Mouse (Mus musculus) thymus, postnatal 14 days (tissue): ENCODE data around the gene Rere.
A peak's percentile ranks its signal among the peaks of the same experiment; 100 is the strongest.

Experiments used
- DNase-seq: peaks from one replicate; pipeline ENCODE4 v3.0.0; 2021

Rere gene

DNA sequence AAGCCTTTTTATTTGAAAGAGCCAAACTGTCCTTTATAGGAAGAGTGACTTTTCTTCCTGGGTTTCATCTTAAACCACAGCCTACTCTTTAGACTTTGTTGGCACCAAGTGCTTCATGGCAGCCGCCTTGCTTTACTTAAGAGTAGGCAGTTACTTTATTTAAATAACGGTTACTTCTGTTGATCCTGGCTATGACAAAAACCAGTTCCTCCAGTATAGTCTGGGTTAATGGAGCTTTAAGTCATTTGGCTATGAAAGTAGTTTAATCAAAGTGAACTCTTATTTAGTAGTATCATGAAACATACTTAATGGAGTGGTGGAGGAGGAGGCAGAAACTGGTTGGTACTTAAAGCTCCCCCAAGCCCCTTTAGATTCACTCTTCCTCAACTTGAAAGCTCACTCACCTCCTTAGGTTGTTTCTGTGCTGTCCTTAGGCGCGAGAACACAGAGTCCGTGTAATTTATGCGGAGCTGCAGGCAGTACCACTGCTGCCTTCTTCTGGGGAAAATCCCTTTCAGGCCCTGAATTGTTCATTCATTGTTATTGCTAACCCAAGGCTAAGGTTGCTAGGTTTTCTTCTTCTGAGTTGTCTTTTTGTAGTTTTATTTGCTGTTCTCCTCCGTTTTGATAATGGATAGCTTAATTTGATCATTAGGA is 70.1 kb downstream of the Rere start:
- no peak for DNase-seq

DNA sequence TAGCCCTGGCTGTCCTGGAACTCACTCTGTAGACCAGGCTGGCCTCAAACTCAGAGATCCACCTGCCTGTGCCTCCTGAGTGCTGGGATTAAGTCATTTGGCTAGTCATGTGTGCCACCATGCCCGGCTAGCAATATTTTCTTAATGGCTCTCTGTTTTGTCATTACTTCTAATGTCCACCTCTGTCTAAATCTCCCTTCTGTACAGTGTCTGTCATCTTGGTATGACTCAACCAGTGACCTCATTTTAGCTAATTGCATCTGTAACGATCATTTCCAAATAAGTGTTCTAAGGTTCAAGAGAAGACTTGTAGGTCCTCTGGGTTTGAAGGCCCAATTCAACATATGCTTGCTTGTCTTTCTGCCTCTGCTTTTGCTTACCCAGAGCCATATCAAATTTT is 71.3 kb downstream of the Rere start:
- DNase-seq, result no peak

DNA sequence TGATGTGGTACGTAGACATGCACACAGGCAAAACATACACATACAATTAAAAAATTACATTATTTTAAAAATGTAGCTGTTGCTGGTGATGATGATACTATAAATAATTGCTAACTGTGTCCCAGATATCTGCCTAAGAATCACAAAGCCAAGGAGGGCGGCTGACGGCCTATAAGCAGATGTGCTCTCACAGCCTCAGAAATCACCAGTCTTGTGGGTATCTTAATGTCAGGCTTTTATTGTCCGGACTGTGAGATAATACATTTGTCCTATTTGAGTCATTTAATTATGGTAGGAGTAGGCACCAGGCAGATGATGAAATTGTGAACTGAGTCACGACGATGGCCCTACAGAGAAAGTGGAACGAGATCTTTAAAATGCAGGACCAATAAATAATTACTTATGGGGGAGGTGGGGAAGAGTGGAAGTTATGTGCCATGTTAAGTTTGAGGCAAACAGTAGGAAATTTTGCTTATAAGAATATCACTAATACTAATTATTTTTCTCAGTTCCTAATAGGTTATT is 72.0 kb downstream of the Rere start:
- no peak for DNase-seq

DNA sequence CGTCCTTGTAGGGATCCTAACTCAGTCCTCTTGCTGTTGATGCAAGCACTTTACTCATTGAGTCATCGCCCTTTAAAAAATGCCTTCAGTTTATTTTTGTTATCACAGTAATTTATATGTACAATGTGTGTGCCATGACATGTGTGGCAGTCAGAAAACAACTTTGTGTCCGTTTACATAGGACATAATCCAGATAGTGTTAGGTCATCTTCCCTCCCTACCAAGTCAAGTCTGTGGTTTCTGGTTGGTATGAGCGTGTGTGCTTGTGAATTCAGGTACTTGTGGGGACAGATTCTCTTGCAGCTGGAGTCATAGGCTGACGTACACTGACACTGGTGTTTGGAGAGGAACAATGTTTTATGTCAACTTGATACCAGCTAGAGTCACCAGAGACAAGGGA is 74.4 kb downstream of the Rere start:
- DNase-seq, result no peak

DNA sequence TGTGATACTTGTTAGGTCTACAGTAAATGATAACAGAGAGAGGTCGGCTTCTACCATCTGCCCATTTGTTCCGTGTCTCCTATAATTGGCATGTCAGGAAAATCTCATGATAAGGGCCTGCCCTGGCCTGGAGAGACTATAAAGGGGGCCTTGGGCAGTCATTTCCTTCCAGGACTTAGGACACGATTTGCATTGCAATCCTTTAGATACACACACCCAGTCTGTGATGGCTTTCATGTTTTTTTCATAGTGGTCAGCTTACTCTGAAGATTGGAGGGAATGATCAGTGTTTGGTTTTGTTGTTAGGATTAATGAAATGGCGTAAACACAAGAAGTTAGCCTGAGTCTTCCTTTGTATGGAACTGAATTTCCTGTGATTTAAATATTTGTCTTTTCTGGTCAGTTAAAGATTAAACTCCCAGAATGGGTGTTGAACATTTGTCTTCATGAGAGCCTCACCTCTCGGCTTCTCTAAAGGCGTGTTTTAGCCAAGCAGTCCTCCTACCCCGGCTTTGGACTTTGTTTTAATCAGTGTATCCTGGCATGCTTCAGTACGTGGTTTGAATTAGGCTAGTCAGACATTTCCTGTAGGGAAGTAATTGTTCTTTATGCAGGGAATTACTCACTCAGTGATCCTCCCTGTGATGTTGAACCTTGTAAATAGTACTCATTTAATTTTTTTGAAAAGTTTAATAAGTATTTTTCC is 80.7 kb downstream of the Rere start:
- DNase-seq, result no peak

DNA sequence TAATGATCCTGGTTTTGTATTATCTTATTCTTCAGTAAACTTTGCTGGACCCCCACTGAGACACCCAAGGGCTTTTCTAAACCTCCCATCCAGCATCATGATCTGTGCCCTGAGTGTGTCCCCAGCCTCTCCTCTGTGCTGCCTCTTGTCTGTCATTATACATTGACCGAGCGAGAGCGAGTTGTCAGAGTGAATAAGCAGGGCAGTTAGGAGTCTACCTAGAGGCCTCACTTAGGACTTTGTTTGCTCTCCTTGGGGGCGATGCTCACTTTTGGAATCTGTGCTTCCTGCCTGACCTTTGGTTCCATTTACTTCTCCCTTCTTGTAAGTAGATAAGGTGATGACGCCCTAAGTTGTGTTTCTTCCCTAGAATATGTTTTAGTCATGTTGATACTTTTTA is 81.4 kb downstream of the Rere start:
- DNase-seq, result no peak

DNA sequence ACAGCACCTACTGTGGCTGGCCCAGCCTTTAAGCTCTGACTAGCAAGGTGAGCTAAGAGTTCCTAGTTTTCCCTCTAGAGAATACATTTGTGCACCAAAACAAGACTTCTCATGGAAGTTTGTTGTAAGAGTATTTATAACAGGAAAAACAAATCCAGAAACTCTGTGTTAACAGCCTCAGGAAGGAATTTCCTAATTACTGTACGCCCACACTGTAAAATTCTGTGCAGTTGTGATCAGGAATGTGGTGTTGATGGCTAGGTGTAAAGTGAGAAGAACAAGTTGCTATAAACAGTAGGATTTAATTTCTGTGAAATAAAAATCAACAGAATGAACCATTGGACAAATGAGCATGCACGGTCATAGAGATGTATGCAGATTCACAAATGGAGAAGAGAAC is 83.3 kb downstream of the Rere start:
- no peak for DNase-seq

DNA sequence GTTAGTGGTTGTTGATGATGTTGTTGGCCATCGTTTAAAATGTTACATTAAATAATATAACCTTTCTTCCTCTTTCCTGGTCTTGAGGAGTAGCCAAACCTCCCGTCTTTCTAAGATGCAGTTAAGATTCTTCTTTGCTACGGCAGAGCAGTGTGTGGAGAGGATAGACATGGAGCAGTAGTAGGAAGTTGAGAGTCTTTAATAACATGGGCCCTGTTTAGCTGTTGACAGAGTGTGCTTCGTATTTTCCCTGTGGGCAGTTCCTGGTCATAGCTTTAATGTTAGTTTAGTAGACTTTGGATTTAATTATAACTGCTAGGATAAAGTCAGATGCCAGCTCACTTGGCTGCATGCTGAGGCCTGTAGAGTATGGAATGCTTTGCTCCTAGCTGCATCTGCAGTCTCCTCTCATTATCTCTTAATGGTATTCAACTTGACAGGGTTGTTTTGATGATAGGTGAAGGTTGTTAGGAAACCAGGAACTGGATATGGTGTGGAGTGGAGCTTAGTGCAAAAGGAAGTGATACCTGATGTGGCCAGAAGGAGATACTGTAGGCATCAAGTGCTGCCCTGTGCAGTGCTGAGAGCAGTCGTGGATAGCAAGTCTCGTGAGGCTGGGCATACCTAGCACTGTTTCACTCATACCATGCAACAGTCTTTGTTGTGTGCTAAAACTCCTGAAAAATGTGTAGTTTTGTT is 85.2 kb downstream of the Rere start:
- peak; percentile 60 for DNase-seq

DNA sequence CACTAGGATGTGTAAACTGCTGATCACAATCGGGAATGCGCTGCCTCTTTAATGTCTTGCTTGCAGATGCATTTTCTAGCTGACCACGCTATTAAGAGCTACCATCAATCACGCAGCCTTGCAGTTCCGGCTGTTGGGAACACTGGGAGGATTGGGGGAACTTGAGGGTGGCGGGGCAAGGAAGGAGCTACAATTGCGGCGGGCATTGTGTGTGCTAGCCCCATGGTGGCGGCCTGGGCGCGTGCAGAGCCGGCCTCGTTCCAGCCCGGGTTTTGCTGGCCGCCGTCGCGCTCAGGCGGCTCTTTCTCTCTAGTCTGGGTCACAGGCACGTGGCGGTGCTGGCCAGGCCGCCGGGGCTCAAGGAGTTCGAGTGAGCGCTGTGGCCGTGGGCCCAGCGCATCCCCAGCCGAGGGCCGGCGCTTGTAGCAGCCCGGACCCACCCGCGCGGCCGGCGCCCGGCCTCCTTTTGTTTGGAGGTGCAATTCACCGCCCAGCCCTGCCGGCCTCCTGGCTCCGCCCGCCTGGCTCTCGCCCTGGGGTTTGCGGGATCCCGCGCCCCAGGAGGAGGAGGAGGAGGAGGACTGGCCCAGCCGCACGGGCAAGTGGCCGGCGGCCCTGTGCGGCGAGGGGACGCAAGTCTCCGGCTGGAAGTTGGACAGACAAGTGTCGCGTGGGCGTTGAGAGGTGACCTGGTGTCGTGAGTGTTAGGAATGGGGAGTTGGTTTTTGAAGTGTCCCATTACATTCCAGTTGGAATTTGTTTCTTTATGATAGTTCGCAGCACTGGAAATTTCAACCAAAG is 90.3 kb downstream of the Rere start:
- peak; percentile 78 for DNase-seq

DNA sequence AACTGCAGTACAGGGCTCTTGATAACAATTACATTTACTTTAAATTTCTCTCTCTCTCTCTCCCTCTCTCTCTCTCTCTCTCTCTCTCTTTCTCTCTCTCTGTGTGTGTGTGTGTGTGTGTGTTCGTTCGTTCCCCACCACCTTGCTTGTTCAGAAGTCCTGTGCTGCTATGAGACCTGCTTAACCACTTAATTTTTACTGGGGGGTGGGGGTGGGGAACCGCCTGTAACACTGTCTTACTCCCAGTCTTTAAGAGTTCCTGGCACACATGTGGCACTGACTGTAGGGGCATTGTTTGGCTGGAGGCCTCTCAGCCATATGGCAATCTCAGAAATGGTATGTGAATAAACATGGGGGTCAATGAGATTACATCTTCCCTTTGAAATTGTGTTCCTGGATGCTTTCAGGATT is 91.2 kb downstream of the Rere start:
- no peak for DNase-seq

DNA sequence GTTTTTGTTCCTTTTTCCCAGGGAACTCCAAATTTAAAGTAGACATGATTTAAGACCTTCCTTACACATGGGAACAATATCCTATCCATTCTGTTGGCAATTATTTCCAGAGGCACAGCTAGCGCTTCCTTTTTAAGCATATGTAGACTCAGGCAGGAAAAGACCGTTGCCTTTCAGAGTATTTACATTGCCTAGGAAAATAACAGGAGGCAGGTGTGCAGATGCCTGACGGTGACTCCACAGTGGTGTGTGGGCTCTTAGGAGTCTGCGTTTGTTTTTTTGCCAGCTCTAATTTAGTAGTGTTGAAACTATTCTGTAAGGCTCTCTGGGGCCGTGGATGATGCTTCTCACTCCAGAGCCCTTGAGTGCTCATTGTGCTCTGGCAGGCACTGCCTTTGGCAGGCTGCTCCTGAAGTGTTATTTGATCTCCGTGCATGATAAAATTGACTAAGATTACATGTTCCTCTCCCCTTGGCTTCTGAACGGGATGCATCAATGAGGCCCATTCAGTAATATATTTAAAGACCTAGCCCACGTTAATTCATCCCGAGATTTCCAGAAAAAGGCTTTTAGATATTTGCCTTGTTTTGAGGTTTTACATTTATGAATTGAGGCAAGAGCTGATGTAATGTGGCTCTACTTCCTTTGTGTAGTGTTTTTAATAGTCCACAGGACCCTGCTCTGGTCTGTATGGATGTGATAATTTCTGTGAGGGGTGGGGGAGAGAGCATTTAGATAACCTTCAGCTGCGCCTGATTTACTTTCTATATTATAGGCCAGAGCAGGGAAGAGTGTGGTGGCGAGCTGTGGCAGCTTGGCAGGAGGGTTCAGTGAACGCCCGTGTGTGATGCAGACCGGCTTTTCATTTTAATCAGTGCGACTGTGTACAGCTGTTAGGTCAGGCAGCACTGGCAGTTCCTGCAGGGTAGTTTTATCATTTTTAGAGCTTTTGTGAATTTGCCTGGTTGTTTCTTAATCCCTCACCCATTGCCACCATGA is 92.0 kb downstream of the Rere start:
- DNase-seq, result peak; percentile 42

DNA sequence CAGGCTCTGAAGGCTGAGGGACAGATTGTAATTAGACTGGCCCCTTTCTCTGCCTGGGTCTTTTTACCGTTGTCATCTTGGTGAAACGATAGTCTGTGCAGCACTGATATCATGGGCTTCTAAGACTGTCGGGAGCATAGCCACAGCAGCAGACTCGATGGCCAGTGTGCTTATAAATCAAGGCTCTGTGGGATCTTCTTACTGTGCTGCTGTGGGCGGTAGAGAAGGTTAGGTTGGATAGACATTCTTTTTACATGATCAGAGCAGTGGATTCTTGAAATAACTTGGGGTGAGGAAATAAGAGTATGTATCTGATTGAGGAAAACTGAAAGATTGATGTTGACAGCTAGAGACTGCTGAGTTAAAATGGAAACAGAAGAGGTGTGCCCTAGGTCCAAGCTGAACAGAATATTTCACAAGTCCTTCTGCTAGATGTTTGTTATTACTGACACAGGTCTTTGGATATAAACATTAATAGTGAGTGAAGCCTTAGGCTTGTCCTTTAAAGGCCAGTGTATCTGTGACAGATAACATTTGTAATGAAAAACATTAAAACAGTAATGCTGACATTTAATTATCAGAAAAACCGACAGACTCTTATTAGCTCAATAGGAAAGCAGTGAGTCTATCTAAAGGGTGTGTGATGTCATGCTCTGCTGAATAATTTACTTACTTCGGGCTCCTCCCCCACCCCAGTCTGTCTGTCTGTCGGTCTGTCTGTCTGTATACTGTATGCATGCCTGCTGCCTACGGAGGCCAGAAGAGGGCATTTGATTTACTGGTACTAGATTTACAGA is 93.4 kb downstream of the Rere start:
- no peak for DNase-seq

DNA sequence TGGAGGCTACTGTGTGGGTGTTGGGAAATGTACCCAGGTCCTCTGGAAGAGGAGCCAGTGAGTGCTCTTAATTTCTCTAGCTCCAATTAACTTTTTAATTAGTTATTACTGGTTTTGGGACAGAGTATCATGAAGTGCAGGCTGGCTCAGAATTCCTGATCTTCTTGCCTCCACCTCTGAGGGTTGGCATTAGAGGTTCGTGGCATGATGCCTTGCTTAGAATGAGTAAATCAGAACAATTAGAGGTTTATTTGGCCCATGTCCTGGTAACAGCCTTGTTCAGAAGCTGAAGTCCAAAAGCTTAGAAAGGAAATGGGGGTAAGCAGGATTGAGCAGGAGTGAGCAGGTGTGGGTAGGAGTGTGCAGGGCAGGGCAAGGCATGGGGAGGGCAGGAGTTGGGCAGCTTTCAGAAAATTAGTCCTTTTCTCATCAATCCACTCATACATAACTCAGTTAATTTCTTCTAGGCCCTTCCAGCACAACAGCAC is 94.0 kb downstream of the Rere start:
- no peak for DNase-seq

DNA sequence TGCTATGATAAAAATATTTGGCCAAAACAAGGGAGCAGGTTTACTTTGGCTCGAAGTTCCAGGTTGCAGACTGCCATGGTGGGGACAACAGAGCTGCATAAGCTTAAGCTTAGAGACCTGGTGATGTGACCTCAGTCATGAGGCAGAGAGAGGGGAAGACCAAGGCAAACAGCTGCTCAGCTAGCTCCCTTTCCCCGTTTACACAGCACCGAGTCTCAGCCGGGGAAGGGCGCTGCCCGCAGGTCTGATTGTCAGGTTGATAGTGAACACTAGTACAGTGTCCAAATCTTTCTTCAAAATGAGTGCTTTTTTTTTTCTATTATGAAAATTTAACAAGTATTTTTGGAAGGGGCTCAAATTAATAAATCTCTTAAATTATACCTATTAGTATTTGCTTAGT is 97.9 kb downstream of the Rere start:
- DNase-seq, result no peak

DNA sequence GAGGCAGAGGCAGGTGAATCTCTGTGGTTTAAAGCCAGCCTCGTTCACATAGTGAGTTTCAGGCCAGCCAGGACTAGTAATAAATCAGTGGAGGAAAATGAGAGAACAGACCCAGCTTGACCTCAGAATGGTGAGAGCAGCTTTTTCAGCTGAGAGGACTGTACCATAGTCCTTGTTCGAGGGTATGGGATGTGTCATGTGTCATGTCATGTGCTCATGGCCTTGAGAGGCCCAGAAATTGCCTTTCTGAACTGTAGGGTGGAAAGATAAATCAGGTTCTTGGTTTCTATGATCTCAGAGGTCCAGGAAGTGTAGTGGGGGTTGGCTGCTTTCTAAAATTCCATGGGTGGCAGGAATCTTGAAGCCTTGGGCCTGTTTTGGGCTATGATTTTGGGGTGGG is 98.3 kb downstream of the Rere start:
- no peak for DNase-seq

DNA sequence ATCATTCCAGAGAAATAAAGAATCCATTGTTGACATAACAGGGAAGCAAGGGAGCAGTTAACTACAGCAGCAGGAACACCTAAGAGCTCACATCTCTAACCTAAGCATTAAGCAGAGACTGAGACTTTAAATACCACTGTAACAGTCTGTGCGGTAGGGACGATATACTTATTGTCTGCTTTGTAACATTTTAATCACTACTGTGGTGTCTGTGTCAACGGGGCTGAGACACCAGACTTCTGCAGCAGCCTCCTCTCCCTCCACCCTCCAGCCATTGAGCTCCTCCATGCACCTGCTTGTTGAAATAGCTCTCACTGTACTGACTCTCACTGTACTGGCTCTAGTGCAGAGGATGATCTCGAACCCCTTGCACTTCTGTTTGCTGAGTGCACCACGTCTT is 98.8 kb downstream of the Rere start:
- no peak for DNase-seq

DNA sequence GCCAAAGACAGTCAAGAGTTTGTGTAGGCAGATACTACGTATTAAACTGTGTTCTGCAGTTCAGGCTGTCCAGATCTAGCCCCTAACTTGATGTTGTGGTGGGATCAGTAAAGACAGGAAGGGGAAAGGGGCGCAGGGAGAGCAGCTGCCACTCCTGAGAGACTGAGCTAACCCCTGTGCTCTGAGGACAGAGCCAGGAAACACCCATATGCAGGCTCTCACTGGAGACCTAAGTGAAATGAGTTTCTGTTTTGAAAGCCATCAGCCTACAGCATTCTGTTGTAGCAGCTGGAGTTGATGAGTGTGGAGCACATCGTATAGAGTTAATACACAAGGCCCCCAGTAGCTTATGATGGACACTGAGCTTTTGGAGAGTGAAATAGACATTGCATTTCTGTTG is 101.1 kb downstream of the Rere start:
- DNase-seq, result peak; percentile 50

DNA sequence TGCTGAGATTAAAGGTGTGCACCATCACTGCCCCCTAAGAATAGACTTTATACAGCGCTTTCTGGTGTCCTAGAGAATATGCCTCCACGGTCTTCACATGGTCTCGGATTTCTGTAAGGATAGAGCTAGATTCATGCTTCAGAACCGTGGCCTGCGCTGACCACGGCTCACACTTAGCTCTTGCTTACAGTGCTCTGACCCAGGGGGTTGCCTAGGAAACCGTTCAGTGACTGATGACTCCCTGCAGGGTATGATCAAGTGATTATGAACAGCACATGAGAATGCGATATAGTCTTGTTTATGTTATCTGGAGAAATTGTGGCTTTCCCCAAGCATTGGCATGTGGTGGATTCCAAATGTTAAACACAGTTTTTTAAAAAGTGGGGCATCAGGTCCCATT is 103.0 kb downstream of the Rere start:
- no peak for DNase-seq

DNA sequence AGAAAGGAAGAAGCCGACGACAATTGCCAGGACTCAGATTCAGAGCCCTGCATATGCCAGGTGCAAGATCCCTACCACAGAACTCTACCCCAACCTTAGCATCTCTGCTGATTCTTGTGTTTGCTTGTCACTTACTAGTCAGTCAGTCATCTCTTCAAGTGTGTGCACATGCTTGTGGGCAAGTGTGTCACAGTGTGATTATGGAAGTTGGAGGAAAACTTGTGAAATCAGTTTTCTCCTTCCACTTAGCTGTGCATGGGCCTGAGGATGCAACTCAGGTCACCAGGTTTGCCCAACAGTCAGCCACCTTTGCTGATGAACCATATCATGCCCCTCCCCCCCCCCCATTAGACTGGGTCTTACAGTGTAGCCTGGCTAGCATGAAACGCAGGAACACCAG is 103.5 kb downstream of the Rere start:
- DNase-seq, result no peak

DNA sequence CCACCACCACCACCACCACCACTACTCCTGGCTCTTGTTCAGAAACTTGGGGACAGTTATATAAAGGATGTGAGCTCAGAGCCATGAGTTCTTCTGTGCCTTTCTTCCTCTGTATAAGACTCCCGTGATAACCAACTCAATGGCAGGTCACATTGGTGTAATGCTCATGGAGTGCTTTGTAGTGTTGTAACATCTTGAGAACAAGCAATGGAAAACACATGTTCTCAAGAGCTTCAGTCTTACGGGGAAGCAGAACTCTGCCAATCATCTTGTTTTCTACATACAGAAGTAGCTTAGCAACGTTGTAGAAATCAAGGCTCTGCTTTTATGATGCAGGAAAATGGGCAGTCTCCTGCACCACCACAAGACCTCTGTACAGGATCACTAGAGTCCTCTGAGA is 107.1 kb downstream of the Rere start:
- no peak for DNase-seq

DNA sequence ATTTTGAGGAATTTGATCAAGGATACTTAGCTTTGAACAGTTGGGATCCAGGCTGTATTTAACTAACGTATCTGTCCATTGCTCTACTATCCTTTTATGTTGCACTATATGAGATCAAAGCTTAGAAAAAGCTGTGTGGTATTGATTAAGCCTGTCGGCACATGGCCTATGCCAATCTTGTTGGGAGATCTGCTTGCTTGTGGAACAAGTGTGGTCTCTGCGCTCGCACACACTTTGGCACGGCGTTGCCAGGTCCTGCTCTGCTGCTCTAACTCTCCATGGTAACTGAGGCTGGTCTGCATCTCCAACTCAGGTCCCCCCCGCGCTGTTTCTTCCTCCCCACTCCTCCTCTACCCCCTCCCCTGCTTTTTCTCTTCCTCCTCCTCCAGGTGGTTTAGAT is 112.2 kb downstream of the Rere start:
- no peak for DNase-seq
